Mouse (Mus musculus): ENCODE results near the gene Ube2d2b. TPM values are rescaled to one million over a fixed set of nuclear protein-coding genes. Genes with fewer than 3 reads are reported as not detected.

Gene Ube2d2b
- polyA plus RNA-seq, 1 experiment from 2014 or later: not detected

GRCm38 (mm10) chr5:107866127-107867126 is 36.5 kb downstream of the Ube2d2b start:
- Histone ChIP-seq H3K36me3 (ENCODE audit: control insufficient read depth, insufficient read depth, low read length) (no peaks in the 10 kb centered on the region), H3K27me3 (replicated peaks; ENCODE audit: control insufficient read depth, insufficient read depth, low read length) (no peaks in the 10 kb centered on the region), H3K27ac (replicated peaks; ENCODE audit: low read depth, low read length) (no peak overlapping the region), H3K4me3 (ENCODE audit: low read depth, low read length) (no peak overlapping the region), H3K9me3 (ENCODE audit: control insufficient read depth, low read length) (no peaks in the 10 kb centered on the region), H3K9ac (ENCODE audit: low read depth, low read length) (no peak overlapping the region), H3K4me1 (ENCODE audit: control insufficient read depth, insufficient read depth, low read length) (peaks cover 4% of the 10 kb centered on the region; the same call in 1 of the 2 replicates), H3K4me2 (ENCODE audit: low read depth, low read length) (no peak overlapping the region)
- WGBS: 53% methylated on average over 2 of the region's 2 CpGs
- ATAC-seq (ENCODE audit: low read depth) (no peak), DNase-seq (ENCODE audit: low spot score) (peak; percentile 15)

DNA sequence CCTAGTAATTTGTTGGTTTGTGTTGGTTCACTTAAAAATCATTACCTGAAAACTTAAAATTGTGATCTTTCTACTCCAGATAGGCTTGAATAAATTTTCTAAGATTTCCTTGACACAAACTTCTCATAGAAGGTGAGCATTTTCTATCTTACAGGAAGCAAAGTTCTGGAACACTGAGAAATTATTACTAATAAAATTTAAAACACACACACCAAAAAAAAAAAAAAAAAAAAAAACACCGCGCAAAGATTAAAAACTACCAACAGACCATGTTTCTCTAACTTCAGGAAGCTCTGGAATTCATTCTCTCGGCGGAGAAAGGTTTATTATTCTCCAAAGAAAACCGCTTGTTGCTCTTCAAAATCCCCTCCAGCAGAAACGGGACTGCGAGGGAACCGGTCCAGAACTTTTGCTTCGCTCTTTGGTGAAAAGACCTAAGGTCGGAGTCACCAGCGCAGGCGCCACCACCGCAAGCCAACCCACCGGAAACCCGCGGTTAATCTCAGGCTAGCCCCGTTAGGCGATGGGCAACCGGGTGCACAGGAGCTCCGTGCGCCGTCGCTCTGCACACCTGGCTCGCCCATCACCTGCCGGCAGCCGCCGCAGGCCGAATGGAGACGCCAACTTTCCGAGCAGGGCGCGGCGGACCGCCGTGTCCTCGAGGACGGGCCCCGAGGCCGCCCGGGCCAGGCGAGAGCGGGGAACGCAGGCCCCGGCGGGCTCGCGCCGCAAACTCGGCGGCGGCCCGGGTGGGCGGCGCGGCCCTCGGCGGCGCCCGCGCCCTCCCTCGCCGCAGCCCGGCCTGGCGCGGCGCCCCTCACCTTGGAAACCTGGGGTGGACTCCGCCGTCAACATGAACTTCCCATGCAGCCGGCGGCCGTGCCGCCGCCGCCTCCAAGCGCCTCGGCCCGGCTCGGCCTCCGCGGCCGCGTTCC is 38.3 kb downstream of the Ube2d2b start:
- H3K9me3 ChIP-seq (ENCODE audit: control insufficient read depth, low read length): no peaks in the 10 kb centered on the region
- DNase-seq (ENCODE audit: low spot score) (peak; percentile 69), ATAC-seq (ENCODE audit: low read depth) (peak; percentile 73)
- H3K9ac ChIP-seq (ENCODE audit: low read depth, low read length): peak overlapping the region; percentile 95
- H3K4me2 ChIP-seq (ENCODE audit: low read depth, low read length): peak overlapping the region; percentile 64
- H3K4me3 ChIP-seq (ENCODE audit: low read depth, low read length): peak overlapping the region; percentile 88
- no peaks in the 10 kb centered on the region for H3K27me3 ChIP-seq (replicated peaks; ENCODE audit: control insufficient read depth, insufficient read depth, low read length)
- peaks cover 4% of the 10 kb centered on the region; the same call in 1 of the 2 replicates for H3K4me1 ChIP-seq (ENCODE audit: control insufficient read depth, insufficient read depth, low read length)
- WGBS: under 1% methylated on average over 20 of the region's 82 CpGs
- H3K36me3 ChIP-seq (ENCODE audit: control insufficient read depth, insufficient read depth, low read length): no peaks in the 10 kb centered on the region
- H3K27ac ChIP-seq (replicated peaks; ENCODE audit: low read depth, low read length): peak overlapping the region; percentile 95

GRCm38 (mm10) chr5:107868905-107869424 is 39.1 kb downstream of the Ube2d2b start:
- under 1% methylated on average over 24 of the region's 58 CpGs for WGBS
- Histone ChIP-seq H3K4me1 (ENCODE audit: control insufficient read depth, insufficient read depth, low read length) (peaks cover 4% of the 10 kb centered on the region; the same call in 1 of the 2 replicates), H3K9me3 (ENCODE audit: control insufficient read depth, low read length) (no peaks in the 10 kb centered on the region), H3K4me3 (ENCODE audit: low read depth, low read length) (peak overlapping the region; percentile 88), H3K27ac (replicated peaks; ENCODE audit: low read depth, low read length) (peak overlapping the region; percentile 95), H3K36me3 (ENCODE audit: control insufficient read depth, insufficient read depth, low read length) (no peaks in the 10 kb centered on the region), H3K9ac (ENCODE audit: low read depth, low read length) (peak overlapping the region; percentile 95), H3K4me2 (ENCODE audit: low read depth, low read length) (peak overlapping the region; percentile 64), H3K27me3 (replicated peaks; ENCODE audit: control insufficient read depth, insufficient read depth, low read length) (no peaks in the 10 kb centered on the region)
- DNase-seq (ENCODE audit: low spot score): peak; percentile 98
- ATAC-seq (ENCODE audit: low read depth): peak; percentile 99

DNA sequence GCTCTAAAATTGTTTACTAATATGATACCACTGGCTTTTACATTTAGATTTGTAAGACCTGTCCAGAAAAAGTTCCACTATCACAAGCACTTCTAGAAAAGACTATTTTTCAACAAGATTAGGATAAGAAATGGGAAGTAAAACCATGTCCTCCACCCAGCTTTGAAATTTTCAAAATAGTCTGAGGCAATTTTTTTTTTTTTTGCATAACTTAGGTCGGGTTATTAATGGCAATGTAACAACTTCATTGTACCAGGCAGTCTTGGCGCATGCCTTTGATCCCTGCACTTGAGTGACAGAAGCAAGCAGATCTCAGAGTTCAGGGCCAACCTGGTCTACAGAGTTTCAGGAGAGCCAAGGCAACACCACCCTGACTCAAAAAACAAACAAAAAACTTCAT is 39.8 kb downstream of the Ube2d2b start:
- Histone ChIP-seq H3K27me3 (replicated peaks; ENCODE audit: control insufficient read depth, insufficient read depth, low read length) (no peaks in the 10 kb centered on the region), H3K4me2 (ENCODE audit: low read depth, low read length) (peak overlapping the region; percentile 64), H3K36me3 (ENCODE audit: control insufficient read depth, insufficient read depth, low read length) (no peaks in the 10 kb centered on the region), H3K9ac (ENCODE audit: low read depth, low read length) (no peak overlapping the region), H3K9me3 (ENCODE audit: control insufficient read depth, low read length) (no peaks in the 10 kb centered on the region), H3K27ac (replicated peaks; ENCODE audit: low read depth, low read length) (no peak overlapping the region), H3K4me1 (ENCODE audit: control insufficient read depth, insufficient read depth, low read length) (peaks cover 4% of the 10 kb centered on the region; the same call in 1 of the 2 replicates), H3K4me3 (ENCODE audit: low read depth, low read length) (no peak overlapping the region)
- ATAC-seq (ENCODE audit: low read depth) (no peak), DNase-seq (ENCODE audit: low spot score) (no peak)
- WGBS: 54% methylated on average over 2 of the region's 2 CpGs

GRCm38 (mm10) chr5:107873330-107873729 is 43.4 kb downstream of the Ube2d2b start:
- H3K4me3 ChIP-seq (ENCODE audit: low read depth, low read length): no peak overlapping the region
- no peak overlapping the region for H3K27ac ChIP-seq (replicated peaks; ENCODE audit: low read depth, low read length)
- no peaks in the 10 kb centered on the region for H3K9me3 ChIP-seq (ENCODE audit: control insufficient read depth, low read length)
- H3K36me3 ChIP-seq (ENCODE audit: control insufficient read depth, insufficient read depth, low read length): no peaks in the 10 kb centered on the region
- no peak for DNase-seq (ENCODE audit: low spot score)
- 84% methylated on average over 6 of the region's 6 CpGs for WGBS
- no peak overlapping the region for H3K4me2 ChIP-seq (ENCODE audit: low read depth, low read length)
- ATAC-seq (ENCODE audit: low read depth): no peak
- no peak overlapping the region for H3K9ac ChIP-seq (ENCODE audit: low read depth, low read length)
- H3K4me1 ChIP-seq (ENCODE audit: control insufficient read depth, insufficient read depth, low read length): no peaks in the 10 kb centered on the region
- no peaks in the 10 kb centered on the region for H3K27me3 ChIP-seq (replicated peaks; ENCODE audit: control insufficient read depth, insufficient read depth, low read length)

DNA sequence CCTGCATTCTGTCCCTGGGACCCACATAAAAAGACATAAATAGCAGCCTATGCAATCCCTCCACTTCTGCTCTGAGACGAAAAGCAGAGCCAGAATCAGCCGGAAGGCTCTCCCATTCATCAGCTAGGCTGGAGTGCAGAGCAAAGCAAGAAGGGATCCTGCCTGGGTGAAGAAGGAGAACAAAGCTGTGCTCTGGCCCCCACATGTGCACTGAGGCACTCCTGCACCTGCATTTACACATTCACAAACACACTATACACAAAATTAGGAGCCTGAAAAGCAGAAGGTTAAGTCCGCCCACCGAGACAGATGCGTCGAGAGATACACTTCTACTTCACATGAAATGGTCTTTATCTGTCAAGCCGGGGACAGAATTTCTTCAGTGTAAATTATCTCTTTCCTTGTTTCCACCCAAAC is 44.0 kb downstream of the Ube2d2b start:
- no peak overlapping the region; the same call in 1 of the 2 replicates for H3K27ac ChIP-seq (replicated peaks; ENCODE audit: low read depth, low read length)
- no peak overlapping the region for H3K4me3 ChIP-seq (ENCODE audit: low read depth, low read length)
- ATAC-seq (ENCODE audit: low read depth): no peak
- DNase-seq (ENCODE audit: low spot score): peak; percentile 29
- no peaks in the 10 kb centered on the region for H3K27me3 ChIP-seq (replicated peaks; ENCODE audit: control insufficient read depth, insufficient read depth, low read length)
- WGBS: 72% methylated on average over 7 of the region's 7 CpGs
- H3K9me3 ChIP-seq (ENCODE audit: control insufficient read depth, low read length): no peaks in the 10 kb centered on the region
- H3K36me3 ChIP-seq (ENCODE audit: control insufficient read depth, insufficient read depth, low read length): no peaks in the 10 kb centered on the region
- H3K9ac ChIP-seq (ENCODE audit: low read depth, low read length): no peak overlapping the region
- no peaks in the 10 kb centered on the region for H3K4me1 ChIP-seq (ENCODE audit: control insufficient read depth, insufficient read depth, low read length)
- H3K4me2 ChIP-seq (ENCODE audit: low read depth, low read length): no peak overlapping the region

DNA sequence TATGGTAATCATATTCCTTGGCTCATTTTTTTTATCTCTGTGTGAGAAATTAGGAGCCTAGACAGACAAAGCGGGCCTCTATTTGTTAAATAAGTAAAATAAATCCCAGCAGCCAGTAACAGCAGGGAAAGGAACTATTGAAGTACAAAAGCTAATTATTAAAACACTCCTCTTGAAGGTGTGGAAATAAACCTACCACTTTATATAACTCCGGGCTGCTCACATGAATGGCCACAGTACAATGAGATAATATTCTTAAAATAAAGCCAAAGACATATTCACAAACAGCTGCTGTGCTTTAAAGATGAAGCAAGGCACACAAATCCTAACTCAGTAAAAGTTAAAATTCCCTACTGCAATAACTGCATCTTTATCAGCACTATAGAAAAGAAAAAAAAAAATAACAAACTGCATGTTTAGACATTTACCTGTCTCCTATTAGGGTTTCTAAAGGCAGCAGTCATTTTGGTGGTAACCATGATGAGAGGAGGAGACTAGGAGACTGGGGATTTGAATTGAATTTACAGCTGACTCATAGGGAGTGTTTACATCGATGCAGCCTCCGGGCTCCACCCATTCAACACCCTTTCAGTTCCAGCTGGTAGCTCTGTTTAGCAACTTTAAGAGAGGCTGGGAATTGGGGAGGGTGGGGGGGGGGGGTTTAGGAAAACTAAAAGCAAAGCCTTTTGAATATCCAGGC is 44.8 kb downstream of the Ube2d2b start, which contains the start of gene Evi5:
Gene Evi5 (minus strand): TSS at position 547 of the 700 bp plus-strand sequence.
- no peak for DNase-seq (ENCODE audit: low spot score)

More for the DNA sequence above, 44.8 kb downstream of the Ube2d2b start, which contains the start of gene Evi5:
- H3K4me1 ChIP-seq (ENCODE audit: control insufficient read depth, insufficient read depth, low read length): no peaks in the 10 kb centered on the region
- peak; percentile 47; the same call in 1 of the 2 replicates for ATAC-seq (ENCODE audit: low read depth)
- H3K27ac ChIP-seq (replicated peaks; ENCODE audit: low read depth, low read length): no peak within 1 kb of the TSS; the same call in 1 of the 2 replicates
- no peak within 1 kb of the TSS for H3K9ac ChIP-seq (ENCODE audit: low read depth, low read length)
- WGBS: 45% methylated on average over 4 of the region's 4 CpGs
- H3K9me3 ChIP-seq (ENCODE audit: control insufficient read depth, low read length): no peaks in the 10 kb centered on the region
- H3K27me3 ChIP-seq (replicated peaks; ENCODE audit: control insufficient read depth, insufficient read depth, low read length): no peaks in the 10 kb centered on the region
- H3K36me3 ChIP-seq (ENCODE audit: control insufficient read depth, insufficient read depth, low read length): no peaks in the 10 kb centered on the region
- H3K4me3 ChIP-seq (ENCODE audit: low read depth, low read length): no peak within 1 kb of the TSS
- H3K4me2 ChIP-seq (ENCODE audit: low read depth, low read length): no peak within 1 kb of the TSS

Data from embryonic facial prominence, embryonic 14.5 days (tissue).